Mouse (Mus musculus): ENCODE data around the gene Cul1. TPM values are rescaled to one million over a fixed set of nuclear protein-coding genes. Genes with fewer than 3 reads are reported as not detected.

Gene Cul1
- total RNA-seq (2014; rRNA removed) (110 and 136 TPM in 2 replicates), polyA plus RNA-seq (2015; fragmentation: Nextera tagmentation; extraction: Ambion mirVana) (110 and 121 TPM in 2 replicates)

- H3K9ac ChIP-seq (replicated peaks; ENCODE audit: low read length, poor library complexity, severe bottlenecking), result peak within 1 kb of the TSS; percentile 100
- peak within 1 kb of the TSS; percentile 99 for H3K27ac ChIP-seq (ENCODE audit: low read depth, low read length)
- H3K27me3 ChIP-seq (ENCODE audit: insufficient read depth, low read length), result no peaks in the 10 kb centered on the region
- no peaks in the 10 kb centered on the region for H3K36me3 ChIP-seq (ENCODE audit: insufficient read depth, low read length)
- TF ChIP-seq CTCF (IDR thresholded peaks at IDR 0.05), result no peak
- peak within 1 kb of the TSS; percentile 97 for H3K4me3 ChIP-seq (ENCODE audit: low read depth, low read length)
- H3K4me2 ChIP-seq (ENCODE audit: low read depth, low read length, poor library complexity, severe bottlenecking), result peak within 1 kb of the TSS; percentile 86
- ATAC-seq (ENCODE audit: low FRiP score), result no peak
- peaks cover 6% of the 10 kb centered on the region for H3K4me1 ChIP-seq (ENCODE audit: insufficient read depth, low read length)
- no peaks in the 10 kb centered on the region for H3K9me3 ChIP-seq (ENCODE audit: low read length)
- WGBS, result 44% methylated on average over 2 of the region's 2 CpGs
- no peak for DNase-seq (ENCODE audit: low spot score)
Measured at GRCm38 (mm10) chr6:47453098-47453497, at the start of gene Cul1. Cul1 (plus strand) TSS chr6:47453398.

- H3K4me2 ChIP-seq (ENCODE audit: low read depth, low read length, poor library complexity, severe bottlenecking), result no peak overlapping the region
- 82% methylated on average over 11 of the region's 11 CpGs for whole genome bisulfite sequencing
- no peak for TF ChIP-seq CTCF (IDR thresholded peaks at IDR 0.05)
- H3K36me3 ChIP-seq (ENCODE audit: insufficient read depth, low read length), result no peaks in the 10 kb centered on the region
- no peak for ATAC-seq (ENCODE audit: low FRiP score)
- no peak overlapping the region for H3K9ac ChIP-seq (replicated peaks; ENCODE audit: low read length, poor library complexity, severe bottlenecking)
- H3K27ac ChIP-seq (ENCODE audit: low read depth, low read length), result no peak overlapping the region
- H3K4me1 ChIP-seq (ENCODE audit: insufficient read depth, low read length), result no peaks in the 10 kb centered on the region
- H3K4me3 ChIP-seq (ENCODE audit: low read depth, low read length), result no peak overlapping the region
- no peaks in the 10 kb centered on the region for H3K9me3 ChIP-seq (ENCODE audit: low read length)
- no peaks in the 10 kb centered on the region for H3K27me3 ChIP-seq (ENCODE audit: insufficient read depth, low read length)
- peak; percentile 26 for DNase-seq (ENCODE audit: low spot score)
Measured at GRCm38 (mm10) chr6:47404419-47405382, 48.5 kb upstream of the Cul1 start.

GRCm38 (mm10) chr6:47412886-47413606, 40.2 kb upstream of the Cul1 start:
- no peak for DNase-seq (ENCODE audit: low spot score)
- H3K4me1 ChIP-seq (ENCODE audit: insufficient read depth, low read length), result no peaks in the 10 kb centered on the region
- no peak for ATAC-seq (ENCODE audit: low FRiP score)
- no peak overlapping the region for H3K9ac ChIP-seq (replicated peaks; ENCODE audit: low read length, poor library complexity, severe bottlenecking)
- H3K36me3 ChIP-seq (ENCODE audit: insufficient read depth, low read length), result no peaks in the 10 kb centered on the region
- H3K9me3 ChIP-seq (ENCODE audit: low read length), result no peaks in the 10 kb centered on the region
- no peak overlapping the region for H3K27ac ChIP-seq (ENCODE audit: low read depth, low read length)
- WGBS, result 21% methylated on average over 4 of the region's 4 CpGs
- H3K27me3 ChIP-seq (ENCODE audit: insufficient read depth, low read length), result no peaks in the 10 kb centered on the region
- no peak overlapping the region for H3K4me2 ChIP-seq (ENCODE audit: low read depth, low read length, poor library complexity, severe bottlenecking)
- no peak overlapping the region for H3K4me3 ChIP-seq (ENCODE audit: low read depth, low read length)
- no peak for TF ChIP-seq CTCF (IDR thresholded peaks at IDR 0.05)

- no peak for TF ChIP-seq CTCF (IDR thresholded peaks at IDR 0.05)
- Histone ChIP-seq H3K9ac (replicated peaks; ENCODE audit: low read length, poor library complexity, severe bottlenecking) (no peak overlapping the region), H3K4me1 (ENCODE audit: insufficient read depth, low read length) (no peaks in the 10 kb centered on the region), H3K36me3 (ENCODE audit: insufficient read depth, low read length) (no peaks in the 10 kb centered on the region), H3K4me3 (ENCODE audit: low read depth, low read length) (no peak overlapping the region), H3K27ac (ENCODE audit: low read depth, low read length) (no peak overlapping the region), H3K9me3 (ENCODE audit: low read length) (no peaks in the 10 kb centered on the region), H3K27me3 (ENCODE audit: insufficient read depth, low read length) (no peaks in the 10 kb centered on the region), H3K4me2 (ENCODE audit: low read depth, low read length, poor library complexity, severe bottlenecking) (no peak overlapping the region)
- no peak for ATAC-seq (ENCODE audit: low FRiP score)
- 21% methylated on average over 2 of the region's 2 CpGs for WGBS
- DNase-seq (ENCODE audit: low spot score), result no peak
Measured at GRCm38 (mm10) chr6:47413656-47414055, 39.5 kb upstream of the Cul1 start.

GRCm38 (mm10) chr6:47418691-47419090, 34.5 kb upstream of the Cul1 start:
- Histone ChIP-seq H3K4me2 (ENCODE audit: low read depth, low read length, poor library complexity, severe bottlenecking) (no peak overlapping the region), H3K27ac (ENCODE audit: low read depth, low read length) (no peak overlapping the region), H3K9ac (replicated peaks; ENCODE audit: low read length, poor library complexity, severe bottlenecking) (no peak overlapping the region), H3K4me3 (ENCODE audit: low read depth, low read length) (no peak overlapping the region), H3K9me3 (ENCODE audit: low read length) (no peaks in the 10 kb centered on the region), H3K4me1 (ENCODE audit: insufficient read depth, low read length) (no peaks in the 10 kb centered on the region), H3K36me3 (ENCODE audit: insufficient read depth, low read length) (no peaks in the 10 kb centered on the region), H3K27me3 (ENCODE audit: insufficient read depth, low read length) (no peaks in the 10 kb centered on the region)
- TF ChIP-seq CTCF (IDR thresholded peaks at IDR 0.05), result no peak
- ATAC-seq (ENCODE audit: low FRiP score) (no peak), DNase-seq (ENCODE audit: low spot score) (no peak)
- WGBS, result 72% methylated on average over 3 of the region's 3 CpGs

GRCm38 (mm10) chr6:47420156-47420555, 33.0 kb upstream of the Cul1 start:
- no peaks in the 10 kb centered on the region for H3K9me3 ChIP-seq (ENCODE audit: low read length)
- no peak overlapping the region for H3K4me2 ChIP-seq (ENCODE audit: low read depth, low read length, poor library complexity, severe bottlenecking)
- H3K4me3 ChIP-seq (ENCODE audit: low read depth, low read length), result no peak overlapping the region
- H3K27ac ChIP-seq (ENCODE audit: low read depth, low read length), result no peak overlapping the region
- H3K27me3 ChIP-seq (ENCODE audit: insufficient read depth, low read length), result no peaks in the 10 kb centered on the region
- DNase-seq (ENCODE audit: low spot score) (no peak), ATAC-seq (ENCODE audit: low FRiP score) (no peak)
- TF ChIP-seq CTCF (IDR thresholded peaks at IDR 0.05), result no peak
- H3K9ac ChIP-seq (replicated peaks; ENCODE audit: low read length, poor library complexity, severe bottlenecking), result no peak overlapping the region
- H3K4me1 ChIP-seq (ENCODE audit: insufficient read depth, low read length), result no peaks in the 10 kb centered on the region
- H3K36me3 ChIP-seq (ENCODE audit: insufficient read depth, low read length), result no peaks in the 10 kb centered on the region
